Mouse (Mus musculus) layer of hippocampus, adult 9-11 months (tissue): ENCODE data around the gene Bcl2l1.

Experiments
- DNase-seq: peaks from one replicate; pipeline ENCODE4 v3.0.0; 2022

Bcl2l1 gene

GRCm38 (mm10) chr2:152799954-152800761 is 31.4 kb downstream of the Bcl2l1 start:
- DNase-seq, result no peak

GRCm38 (mm10) chr2:152797589-152797988 is 33.9 kb downstream of the Bcl2l1 start:
- DNase-seq, result no peak

- no peak for DNase-seq
Measured at GRCm38 (mm10) chr2:152794281-152794827, 37.2 kb downstream of the Bcl2l1 start.

GRCm38 (mm10) chr2:152793381-152793780 is 38.1 kb downstream of the Bcl2l1 start:
- no peak for DNase-seq

- DNase-seq, result no peak
Measured at GRCm38 (mm10) chr2:152792461-152792860, 39.1 kb downstream of the Bcl2l1 start.

- no peak for DNase-seq
Measured at GRCm38 (mm10) chr2:152789591-152789999, 41.9 kb downstream of the Bcl2l1 start.

- DNase-seq, result peak; percentile 86
Measured at GRCm38 (mm10) chr2:152788892-152789421, 42.6 kb downstream of the Bcl2l1 start.

- DNase-seq, result peak; percentile 4
Measured at GRCm38 (mm10) chr2:152787543-152787942, 44.0 kb downstream of the Bcl2l1 start.

- no peak for DNase-seq
Measured at GRCm38 (mm10) chr2:152787136-152787535, 44.4 kb downstream of the Bcl2l1 start.

- DNase-seq, result peak; percentile 91
Measured at GRCm38 (mm10) chr2:152785446-152786350, 45.8 kb downstream of the Bcl2l1 start.

GRCm38 (mm10) chr2:152784640-152785039 is 46.9 kb downstream of the Bcl2l1 start:
- no peak for DNase-seq

GRCm38 (mm10) chr2:152783241-152783640 is 48.3 kb downstream of the Bcl2l1 start:
- peak; percentile 52 for DNase-seq

- DNase-seq, result no peak
Measured at GRCm38 (mm10) chr2:152782656-152783055, 48.9 kb downstream of the Bcl2l1 start.

GRCm38 (mm10) chr2:152781031-152781711 is 50.4 kb downstream of the Bcl2l1 start:
- peak; percentile 30 for DNase-seq

GRCm38 (mm10) chr2:152780466-152780865 is 51.1 kb downstream of the Bcl2l1 start:
- peak; percentile 8 for DNase-seq

GRCm38 (mm10) chr2:152777081-152777480 is 54.4 kb downstream of the Bcl2l1 start:
- no peak for DNase-seq

GRCm38 (mm10) chr2:152776435-152776834 is 55.1 kb downstream of the Bcl2l1 start:
- peak; percentile 94 for DNase-seq

GRCm38 (mm10) chr2:152776019-152776418 is 55.5 kb downstream of the Bcl2l1 start:
- DNase-seq, result no peak

GRCm38 (mm10) chr2:152775357-152775756 is 56.2 kb downstream of the Bcl2l1 start:
- DNase-seq, result no peak

GRCm38 (mm10) chr2:152772231-152772630 is 59.3 kb downstream of the Bcl2l1 start:
- no peak for DNase-seq

GRCm38 (mm10) chr2:152771571-152771970 is 60.0 kb downstream of the Bcl2l1 start:
- DNase-seq, result no peak

- no peak for DNase-seq
Measured at GRCm38 (mm10) chr2:152769677-152770076, 61.9 kb downstream of the Bcl2l1 start.
